Mouse (Mus musculus) brain, adult 2 months (tissue): Measurements from ENCODE around the gene Wnt2b.
A peak's percentile ranks its signal among the peaks of the same experiment; 100 is the strongest.

Source experiments
- DNase-seq: peaks from one replicate; pipeline ENCODE4 v3.0.0; 2011; ENCODE audit warnings: low read depth, low spot score

The Wnt2b gene

DNA sequence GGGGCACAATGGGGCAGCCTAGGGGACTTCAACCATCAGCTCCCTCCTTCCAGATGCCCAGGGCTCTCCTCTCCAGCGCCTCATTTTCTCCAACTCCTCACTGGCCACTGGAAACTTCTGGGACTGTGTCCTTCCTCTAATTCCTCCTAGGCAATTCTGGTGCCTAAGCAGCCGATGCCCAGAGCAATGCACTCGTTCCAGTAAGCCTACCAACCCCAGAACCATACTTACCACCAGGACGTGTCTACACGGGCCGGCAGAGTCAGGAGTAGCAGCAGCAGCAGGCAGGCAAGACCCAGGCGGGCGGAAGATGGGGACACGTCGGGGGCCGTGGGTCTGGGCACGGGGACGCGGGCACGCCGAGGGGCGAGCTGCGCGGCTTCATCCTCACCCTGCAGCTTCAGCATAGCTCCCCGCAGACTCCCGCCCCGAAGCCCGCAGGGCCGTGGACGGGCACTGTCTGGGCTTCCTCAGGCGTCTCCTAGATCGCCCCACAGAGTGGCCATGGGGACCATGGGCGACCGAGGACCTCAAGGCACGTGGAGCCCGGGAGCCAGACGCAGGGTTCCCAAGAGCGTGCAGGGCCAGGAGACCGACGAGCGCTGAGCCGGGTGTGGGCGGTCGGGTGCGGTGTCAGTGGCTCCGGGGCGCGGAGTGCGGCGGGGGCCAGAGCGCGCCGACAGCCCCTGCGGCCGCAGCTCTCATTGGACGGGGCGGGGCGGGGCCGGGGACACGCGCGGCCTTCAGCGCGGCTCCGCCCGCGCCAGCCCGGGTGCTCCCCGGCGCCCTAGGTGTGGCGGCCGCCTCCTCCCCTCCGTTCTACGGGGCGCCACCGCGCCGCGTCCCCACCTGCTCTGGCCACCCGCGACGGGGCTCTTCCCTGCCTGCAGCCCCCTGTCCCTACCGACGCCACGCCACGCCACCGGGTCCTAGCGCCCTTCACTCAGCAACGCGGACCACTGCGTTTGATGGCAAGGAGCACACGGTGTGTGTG, at the start of gene Wnt2b:
Gene Wnt2b, minus strand, starts transcription at position 856 of the 994 bp plus-strand sequence.
- DNase-seq, result no peak

DNA sequence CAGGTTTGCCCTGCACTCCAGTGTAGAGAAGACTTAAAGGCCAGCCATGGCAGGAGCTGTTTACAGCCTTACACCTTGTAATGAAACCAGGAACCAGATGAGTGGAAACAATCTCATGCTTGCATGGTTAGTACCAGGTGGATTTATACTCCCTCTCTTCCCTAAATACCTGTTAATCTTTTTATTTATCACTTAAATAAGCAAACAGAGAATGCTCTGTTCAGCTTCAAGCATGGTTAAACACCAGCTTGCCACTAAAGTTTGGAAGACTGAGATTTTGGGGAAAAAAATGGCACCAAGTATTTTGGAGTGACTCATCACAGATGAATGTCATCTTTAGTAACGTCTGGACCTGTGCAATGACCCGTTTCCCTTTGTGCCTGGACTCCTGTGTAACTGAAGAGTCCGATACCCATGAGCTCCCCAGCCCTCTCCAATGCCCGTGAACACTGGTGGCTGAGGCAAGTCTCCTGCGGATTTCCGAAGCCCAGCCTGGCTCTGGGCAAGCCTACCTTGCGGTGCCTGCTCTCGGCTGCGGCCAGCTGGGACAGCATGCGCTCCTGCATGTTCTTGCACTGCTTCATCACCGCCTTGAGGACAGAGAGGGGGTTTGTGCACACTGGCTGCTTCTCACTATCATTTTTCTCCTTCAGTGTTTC, 49.1 kb upstream of the Wnt2b start:
- no peak for DNase-seq

DNA sequence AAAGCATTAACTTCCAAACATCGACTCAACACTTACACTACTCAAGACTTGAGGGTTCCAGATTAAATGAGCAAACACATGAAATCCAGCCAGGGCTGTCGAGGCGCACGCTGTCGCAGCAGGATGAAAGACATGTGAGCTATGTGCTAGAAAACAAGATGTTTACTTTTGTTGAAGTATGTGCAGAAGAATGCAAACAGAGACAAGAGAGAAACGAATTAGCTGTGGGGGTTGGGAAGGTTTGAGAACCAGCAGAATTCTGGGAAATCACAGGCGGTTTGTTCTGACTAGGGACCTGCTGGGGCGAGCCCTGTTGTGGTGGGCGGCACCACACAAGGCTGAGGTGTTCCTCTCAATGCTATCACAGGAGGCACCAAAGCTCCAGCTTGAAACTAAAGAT, 46.3 kb upstream of the Wnt2b start:
- no peak for DNase-seq

DNA sequence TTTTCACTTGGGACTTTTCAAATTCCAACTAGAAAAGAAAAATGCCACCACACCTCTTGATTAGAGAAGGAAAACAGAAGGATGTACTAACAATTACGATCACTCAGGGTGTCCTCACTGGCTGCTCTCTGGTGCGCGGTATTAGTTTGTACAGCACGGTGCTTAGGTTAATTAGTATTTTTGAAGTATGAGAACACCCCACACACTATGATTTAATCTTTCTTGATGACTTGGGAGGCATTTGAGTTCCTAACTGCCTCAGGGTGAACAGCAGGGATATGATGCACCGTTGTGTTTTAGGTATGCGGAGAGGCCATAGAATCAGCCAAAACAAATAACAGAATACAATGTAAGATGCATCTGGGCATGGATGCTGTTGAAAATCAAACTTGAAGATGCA, 44.4 kb upstream of the Wnt2b start:
- DNase-seq, result no peak

DNA sequence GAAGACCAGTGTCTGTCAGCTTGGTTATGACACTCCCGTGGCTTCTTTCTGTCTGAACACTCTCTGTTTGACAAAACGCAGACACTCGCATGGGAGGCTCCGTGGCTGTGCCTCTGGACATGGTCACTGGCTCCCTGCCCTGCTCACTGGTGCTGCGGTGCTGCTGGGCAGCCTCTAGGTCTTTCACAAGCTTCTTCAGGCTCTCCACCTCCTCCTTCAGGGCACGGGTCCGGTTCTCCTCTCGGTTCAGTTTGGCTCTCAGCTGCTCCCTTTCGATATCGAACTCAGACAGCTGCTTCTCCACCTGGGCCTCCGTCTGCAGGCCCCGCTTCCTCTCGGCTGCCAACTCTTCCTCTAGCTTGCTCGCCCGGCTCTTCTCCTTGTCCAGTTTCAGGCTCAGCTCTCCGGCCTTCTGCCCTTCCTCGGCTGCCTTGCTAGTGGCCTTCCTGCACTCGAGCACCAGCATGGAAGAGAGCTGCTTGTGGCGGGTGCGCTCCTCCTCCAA, 43.9 kb upstream of the Wnt2b start:
- no peak for DNase-seq

DNA sequence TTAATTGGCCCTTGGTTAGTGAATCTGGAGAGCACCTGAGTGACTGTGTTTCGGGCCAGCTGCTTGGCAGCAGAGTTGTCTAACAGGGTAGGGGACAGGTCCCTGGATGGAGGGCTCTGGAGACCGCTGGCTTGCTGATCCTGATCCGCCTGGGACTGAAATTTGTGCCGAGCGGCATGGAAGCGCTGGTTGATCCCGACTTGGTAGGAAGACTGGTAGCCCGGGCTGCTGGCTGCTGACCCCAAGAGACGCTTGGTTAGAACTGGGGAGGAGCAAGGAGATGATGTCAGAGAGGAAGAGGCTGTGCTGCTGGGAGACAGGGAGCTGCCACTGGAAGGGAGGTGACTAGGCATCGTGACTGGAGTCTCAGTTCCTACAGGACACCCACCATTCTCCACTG, 43.3 kb upstream of the Wnt2b start:
- no peak for DNase-seq

DNA sequence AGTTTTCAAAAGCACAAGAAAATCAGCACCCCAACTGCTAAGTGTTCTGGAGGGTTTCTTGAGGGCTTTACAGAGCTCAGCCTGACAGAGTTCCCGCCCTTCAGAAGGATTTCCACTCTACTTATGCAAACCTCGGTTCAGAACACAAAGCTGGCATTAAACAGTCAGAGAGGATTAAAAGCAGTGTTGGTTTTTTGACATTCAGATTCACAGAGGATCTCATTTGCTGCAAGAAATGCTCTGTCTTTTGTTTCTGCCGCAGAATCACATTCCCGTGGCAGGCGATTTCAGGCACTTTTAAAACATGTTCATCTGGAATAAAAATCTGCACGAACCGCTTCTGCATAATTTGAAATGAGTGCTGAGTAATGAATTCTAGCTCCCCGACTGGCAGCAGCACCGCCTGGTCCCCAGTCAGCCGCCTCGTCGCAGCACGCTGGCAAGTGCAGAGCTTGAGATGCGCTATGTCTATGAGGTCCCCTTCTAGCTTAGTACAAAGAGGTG, 42.3 kb upstream of the Wnt2b start:
- DNase-seq, result peak; percentile 86

DNA sequence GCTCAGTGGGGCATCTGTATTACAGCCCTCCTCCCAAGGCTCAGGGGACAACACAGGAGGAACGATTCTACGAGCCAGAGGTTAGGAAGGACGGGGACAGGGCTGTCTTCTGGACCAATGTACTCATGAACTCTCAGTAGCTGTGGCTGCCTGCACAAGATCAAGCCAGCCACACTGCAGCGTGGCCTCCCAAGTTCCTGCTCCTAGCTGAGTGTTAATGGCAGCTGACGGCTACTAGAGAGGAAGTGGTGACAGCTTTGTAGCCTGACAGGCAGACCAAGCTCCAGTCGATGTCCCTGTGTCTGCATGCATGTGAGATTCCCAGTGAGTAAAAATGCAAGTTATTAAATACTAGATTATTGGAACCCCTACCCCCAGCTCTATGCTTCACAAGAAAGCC, 39.7 kb upstream of the Wnt2b start:
- DNase-seq, result no peak

DNA sequence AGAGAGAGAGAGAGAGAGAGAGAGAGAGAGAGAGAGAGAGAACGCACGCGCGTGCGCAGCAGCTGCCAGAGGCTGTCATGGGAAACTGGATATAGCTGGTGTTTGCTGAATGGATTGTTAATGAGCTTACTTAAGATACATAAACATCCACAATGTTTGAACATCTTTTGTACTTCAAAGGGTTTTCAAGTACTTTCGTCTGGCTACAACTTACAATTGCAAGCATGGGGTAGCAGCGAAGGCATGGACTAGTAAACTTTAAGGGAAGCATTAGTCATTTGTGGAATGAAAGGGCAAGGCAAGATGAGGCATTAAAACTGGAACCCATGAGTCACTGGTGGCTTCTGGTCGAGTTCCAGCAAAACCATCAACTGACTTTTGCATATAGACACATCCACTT, 38.8 kb upstream of the Wnt2b start:
- peak; percentile 37 for DNase-seq

DNA sequence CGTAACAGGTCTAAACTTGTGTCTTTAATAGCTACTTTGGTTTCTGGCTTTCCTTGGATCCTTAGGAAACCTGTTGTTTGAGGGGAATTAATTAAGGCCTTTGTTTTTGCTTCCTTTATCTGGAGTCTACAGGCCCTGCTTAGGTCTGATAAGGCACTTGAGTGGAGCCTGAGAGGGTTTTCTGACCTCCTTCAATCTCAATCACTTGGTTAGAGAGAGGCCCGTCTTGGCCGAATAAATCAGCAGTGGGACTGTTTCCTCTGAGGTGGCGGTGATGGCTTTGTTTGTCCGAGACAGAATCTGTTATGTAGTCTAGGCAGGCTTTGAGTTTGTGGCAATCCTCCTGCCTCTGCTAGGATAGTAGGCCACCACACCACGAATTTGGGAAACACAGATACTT, 35.8 kb upstream of the Wnt2b start:
- no peak for DNase-seq

DNA sequence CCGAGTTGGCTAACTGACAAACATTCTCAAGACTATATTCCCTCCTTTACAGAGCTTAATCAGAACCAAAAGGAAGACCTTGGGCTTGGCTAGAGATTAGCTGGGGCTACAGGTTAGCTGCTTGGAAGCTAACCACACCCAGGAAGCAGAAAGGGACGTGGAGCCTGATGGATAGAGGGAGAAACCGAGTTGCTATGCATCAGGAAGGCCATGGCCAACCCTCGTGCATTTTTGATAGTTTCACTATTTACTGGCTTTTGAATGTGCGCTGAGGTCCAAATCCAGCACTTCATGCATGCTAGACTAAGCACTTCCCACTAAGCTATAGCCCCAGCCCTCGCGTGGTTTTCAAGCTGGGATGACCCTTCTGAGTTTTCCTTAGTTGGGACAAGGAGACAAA, 34.0 kb upstream of the Wnt2b start:
- DNase-seq, result no peak

DNA sequence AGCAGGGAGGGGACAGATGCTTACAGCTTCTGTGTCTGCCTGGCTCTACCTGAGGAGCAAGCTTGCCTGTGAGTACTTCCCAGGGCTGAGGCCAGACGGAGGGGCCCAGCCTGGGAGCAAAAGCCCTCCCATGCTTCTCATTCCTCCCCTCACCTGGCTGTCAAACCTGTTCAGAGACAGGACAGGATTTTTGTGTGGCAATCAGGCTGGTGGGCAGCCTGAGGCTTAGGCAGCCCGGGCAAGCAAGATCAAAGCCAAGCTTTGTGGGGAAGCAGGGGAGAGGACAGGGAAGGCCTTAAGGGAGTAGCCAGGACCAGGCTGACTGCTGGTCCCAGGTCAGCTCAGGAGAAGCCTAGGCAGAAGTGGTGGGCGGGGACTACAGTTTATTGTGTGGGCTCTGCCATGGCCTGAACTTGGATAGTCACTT, 32.7 kb upstream of the Wnt2b start:
- DNase-seq, result no peak

DNA sequence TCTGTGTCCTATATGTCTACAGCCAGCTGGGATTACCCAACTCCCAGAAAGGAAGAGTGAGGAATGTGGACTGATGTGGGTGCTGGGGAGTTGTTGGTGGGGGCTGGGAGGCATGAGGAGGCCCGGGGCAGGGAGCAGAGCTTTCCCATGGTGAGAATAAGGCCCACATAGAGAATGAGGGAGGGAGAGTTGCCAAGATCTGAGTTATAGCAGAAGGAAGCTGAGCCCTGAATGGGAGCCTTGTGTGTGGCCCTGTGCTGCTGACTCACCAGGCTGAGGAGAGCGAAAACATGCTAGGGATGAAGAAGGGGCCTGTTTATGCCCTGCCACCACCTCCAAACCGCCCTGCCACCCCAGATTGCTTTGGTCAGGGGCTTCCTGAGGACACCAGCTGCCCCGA, 32.1 kb upstream of the Wnt2b start:
- DNase-seq, result peak; percentile 96

DNA sequence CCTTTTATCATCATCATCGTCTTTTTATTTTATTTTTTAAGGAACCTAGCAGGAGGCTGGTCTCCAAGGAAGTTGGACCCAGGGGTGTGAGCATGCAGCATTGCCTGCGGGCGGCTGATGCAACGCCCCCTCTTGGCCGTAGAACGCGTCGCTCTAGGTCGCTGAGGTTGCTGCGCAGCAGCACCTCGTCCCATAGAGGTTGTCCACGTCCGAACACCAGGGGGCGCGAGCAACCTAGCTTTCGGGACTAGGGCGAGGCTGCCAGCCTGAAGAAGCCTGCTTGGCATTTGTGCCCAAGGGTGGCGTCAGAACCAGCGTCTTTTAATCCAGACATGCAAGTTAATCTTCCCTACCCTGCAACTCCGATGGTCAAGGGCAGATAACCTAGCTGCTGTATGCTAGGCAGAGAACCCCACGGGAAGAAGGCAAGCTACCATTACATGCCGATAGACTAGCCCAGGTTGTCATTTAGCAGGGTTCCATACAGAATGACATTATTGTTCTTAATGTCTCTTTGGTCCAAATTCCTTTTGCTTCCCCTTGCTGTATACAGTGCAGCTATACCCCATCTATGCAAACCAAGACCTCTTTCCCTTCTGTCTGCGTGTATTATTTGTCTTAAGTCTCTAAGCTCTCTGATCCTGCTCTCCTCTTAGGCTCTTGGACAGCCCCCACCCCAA, 31.1 kb upstream of the Wnt2b start:
- peak; percentile 97 for DNase-seq

DNA sequence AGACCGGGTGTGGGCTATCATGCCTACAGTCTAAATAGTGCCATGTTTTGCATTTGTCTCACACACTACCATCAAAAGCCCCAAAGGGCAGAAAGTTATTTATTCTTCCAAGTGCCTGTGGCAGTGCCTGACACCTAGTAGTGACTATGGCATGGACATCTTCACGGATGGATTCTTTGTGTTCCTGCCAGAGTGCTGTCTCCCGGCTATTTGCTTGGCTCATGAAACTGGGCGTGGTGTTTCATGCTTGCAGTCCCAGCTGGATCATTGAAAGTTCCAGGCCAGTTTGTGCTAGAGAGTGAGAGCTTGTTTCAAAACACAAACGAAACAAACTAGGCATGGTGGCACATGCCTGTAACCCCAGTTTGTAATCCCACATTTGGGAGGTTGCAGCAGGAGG, 30.0 kb upstream of the Wnt2b start:
- no peak for DNase-seq

DNA sequence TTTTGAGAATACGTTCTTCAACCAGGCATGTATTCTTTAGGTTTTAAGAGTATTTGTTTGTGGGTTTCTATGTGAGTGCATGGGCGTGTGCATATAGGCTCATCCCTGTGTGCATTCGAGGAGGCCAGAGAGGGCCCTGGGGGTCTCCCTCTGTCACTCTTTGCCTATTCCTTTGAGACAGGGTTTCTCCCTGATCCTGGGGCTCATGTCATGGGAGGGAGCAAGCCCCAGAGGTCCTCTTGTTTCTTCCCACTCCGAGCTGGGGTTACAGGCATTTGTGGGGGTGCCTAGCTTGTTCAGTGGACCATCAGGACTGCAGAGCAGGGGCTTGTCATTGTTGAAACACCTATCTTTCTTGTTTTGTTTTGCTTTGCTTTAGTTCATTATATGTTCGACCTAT, 26.2 kb upstream of the Wnt2b start:
- DNase-seq, result no peak

DNA sequence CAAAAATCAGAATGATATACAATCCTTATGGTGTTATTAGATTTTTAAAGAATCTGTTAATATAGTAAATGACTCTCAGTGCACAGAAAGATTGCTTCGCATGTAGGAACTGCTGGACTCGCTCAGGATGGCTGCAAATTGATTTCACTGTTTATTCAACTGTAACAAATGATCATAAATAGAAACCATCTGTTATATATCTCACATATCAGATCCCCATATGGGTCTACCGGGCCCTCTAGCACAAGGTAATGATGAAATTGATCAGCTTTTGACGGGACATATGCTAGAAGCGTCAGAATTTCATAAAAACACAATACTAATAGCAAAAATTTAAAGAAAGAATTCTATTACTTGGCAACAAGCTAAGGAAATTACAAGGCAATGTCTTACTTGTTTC, 18.0 kb upstream of the Wnt2b start:
- no peak for DNase-seq

DNA sequence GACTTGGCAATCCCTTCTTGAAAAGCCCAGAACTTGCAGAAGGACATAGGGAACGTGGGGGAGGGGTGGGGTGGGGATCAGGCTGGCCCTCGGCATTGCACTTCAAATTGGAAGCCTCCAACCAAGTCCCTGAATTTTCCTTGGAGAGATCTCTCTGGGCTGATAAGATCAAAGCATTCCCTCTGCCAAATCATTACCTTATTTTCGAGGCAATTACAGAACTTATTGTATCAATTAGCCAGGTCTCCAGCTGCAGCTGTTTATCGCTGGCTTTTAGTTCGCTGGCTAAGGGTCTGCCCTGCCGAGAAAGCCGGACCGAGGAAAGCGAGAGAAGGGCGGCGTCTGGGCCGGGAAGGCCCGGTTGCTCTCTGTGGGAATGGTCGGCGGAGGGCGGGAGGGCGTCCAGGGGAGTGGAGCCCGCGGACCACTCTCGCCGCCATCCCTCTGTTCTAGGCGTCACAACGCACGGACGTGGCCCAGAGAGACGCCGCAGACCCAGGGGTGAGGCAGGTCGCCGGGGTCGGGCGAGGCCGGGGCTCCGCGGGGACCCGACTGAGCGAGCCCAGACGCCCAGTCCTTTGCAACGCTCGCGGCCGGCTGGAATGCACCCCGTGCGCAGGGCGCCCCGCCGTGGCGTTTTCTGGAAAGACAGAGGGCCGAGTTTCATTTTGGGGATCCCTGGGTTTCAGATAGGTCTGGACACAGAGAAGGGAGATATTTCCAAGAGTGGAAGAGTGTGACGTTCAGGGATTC, 6.0 kb upstream of the Wnt2b start:
- DNase-seq, result peak; percentile 72

DNA sequence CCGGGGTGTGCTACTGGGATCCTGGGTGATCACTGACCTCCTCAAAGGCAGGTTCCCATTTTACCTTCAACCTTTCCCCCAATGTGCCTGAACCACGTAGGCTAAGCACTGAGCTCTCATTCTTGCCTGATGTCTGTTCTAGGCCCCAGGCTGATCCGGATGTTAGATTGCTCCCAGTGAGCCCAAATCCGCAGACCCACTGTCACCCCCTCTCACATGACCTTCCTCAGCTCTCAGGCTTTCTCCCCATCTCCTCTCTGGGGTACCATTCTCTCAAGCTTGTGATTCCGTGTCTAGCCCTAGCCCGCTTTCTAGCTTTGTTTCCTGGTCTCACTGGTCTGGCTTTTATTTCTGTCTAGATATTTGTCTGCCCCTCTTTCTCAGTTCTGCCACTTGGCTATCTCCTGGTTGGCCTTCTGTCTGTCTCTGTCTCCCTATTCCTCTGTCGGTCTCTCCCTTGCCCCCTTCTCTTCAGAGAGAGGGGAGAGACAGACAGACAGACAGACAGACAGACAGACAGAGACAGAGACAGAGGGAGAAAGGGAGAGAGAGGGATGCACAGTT, 4.4 kb upstream of the Wnt2b start:
- DNase-seq, result no peak

DNA sequence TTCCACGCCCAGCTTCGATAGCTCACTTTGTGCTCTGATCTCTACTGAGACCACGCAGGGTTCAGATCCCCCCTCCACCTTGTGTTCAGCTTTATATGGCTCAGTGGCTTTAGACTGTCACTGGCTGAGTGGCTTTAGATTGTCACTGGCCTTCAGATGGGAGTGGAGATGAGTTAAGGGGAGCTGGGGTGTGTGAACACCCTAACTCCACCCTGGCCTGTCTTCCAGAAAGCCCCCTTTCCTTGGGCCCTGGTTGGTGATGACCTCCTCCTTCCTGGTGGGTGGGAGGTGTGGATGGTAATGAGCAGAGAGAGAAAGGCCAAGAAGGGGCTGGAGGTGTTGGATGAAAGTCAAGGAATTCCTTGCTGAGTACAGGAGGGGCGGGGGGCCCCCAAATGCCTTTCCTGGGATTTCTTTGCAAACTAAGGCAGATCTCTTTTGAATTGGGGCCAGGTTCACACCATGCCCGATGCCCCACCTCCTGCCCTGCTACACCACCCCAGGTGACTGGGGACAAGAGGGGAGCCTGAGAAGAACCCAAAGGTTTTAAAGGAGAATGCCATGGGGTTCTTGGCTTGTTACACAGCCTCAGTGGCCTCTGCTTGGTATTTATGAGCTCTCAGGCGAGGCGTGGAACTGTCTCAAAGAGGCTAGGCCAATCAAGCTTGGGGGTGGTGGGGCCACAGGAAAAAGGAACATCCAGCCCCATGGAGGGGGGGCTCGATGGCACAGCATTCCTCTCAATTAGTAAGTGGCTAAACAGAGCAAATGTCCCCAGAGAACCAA, 3.5 kb upstream of the Wnt2b start:
- no peak for DNase-seq
